Mouse (Mus musculus): Measurements from ENCODE around the gene Prickle4. TPM values are rescaled to one million over a fixed set of nuclear protein-coding genes. Genes with fewer than 3 reads are reported as not detected.

Gene Prickle4
- polyA plus RNA-seq, 1 experiment = 2.2 TPM

GRCm38 (mm10) chr17:47708972-47709371 is 14.4 kb upstream of the Prickle4 start:
- Histone ChIP-seq H3K4me3 (ENCODE audit: low read depth, low read length) (no peak overlapping the region), H3K9ac (ENCODE audit: low read depth, poor library complexity, severe bottlenecking) (no peak overlapping the region), H3K9me3 (replicated peaks; ENCODE audit: control insufficient read depth, insufficient read depth, low read length, poor library complexity, severe bottlenecking) (no peaks in the 10 kb centered on the region), H3K36me3 (ENCODE audit: control insufficient read depth, insufficient read depth, low read length, poor library complexity, severe bottlenecking) (no peaks in the 10 kb centered on the region), H3K4me1 (ENCODE audit: control insufficient read depth, insufficient read depth, low read length) (peaks cover 24% of the 10 kb centered on the region), H3K27ac (ENCODE audit: insufficient read depth, low read length) (no peak overlapping the region), H3K27me3 (ENCODE audit: control insufficient read depth, insufficient read depth, low read length, poor library complexity, severe bottlenecking) (no peaks in the 10 kb centered on the region)
- no peak for TF ChIP-seq POLR2A (IDR thresholded peaks at IDR 0.05; ENCODE audit: insufficient read depth, low read length)
- TF ChIP-seq EP300 (IDR thresholded peaks at IDR 0.05; ENCODE audit: insufficient read depth, low read depth, low read length) = peak; percentile 72
- TF ChIP-seq CTCF (IDR thresholded peaks at IDR 0.05; ENCODE audit: low read depth, low read length) = no peak

GRCm38 (mm10) chr17:47707961-47708360 is 13.4 kb upstream of the Prickle4 start:
- Histone ChIP-seq H3K36me3 (ENCODE audit: control insufficient read depth, insufficient read depth, low read length, poor library complexity, severe bottlenecking) (no peaks in the 10 kb centered on the region), H3K4me3 (ENCODE audit: low read depth, low read length) (no peak overlapping the region), H3K4me1 (ENCODE audit: control insufficient read depth, insufficient read depth, low read length) (peaks cover 24% of the 10 kb centered on the region), H3K9ac (ENCODE audit: low read depth, poor library complexity, severe bottlenecking) (no peak overlapping the region), H3K9me3 (replicated peaks; ENCODE audit: control insufficient read depth, insufficient read depth, low read length, poor library complexity, severe bottlenecking) (no peaks in the 10 kb centered on the region), H3K27me3 (ENCODE audit: control insufficient read depth, insufficient read depth, low read length, poor library complexity, severe bottlenecking) (no peaks in the 10 kb centered on the region), H3K27ac (ENCODE audit: insufficient read depth, low read length) (no peak overlapping the region)
- TF ChIP-seq EP300 (IDR thresholded peaks at IDR 0.05; ENCODE audit: insufficient read depth, low read depth, low read length) = no peak
- no peak for TF ChIP-seq CTCF (IDR thresholded peaks at IDR 0.05; ENCODE audit: low read depth, low read length)
- no peak for TF ChIP-seq POLR2A (IDR thresholded peaks at IDR 0.05; ENCODE audit: insufficient read depth, low read length)

- Histone ChIP-seq H3K9ac (ENCODE audit: low read depth, poor library complexity, severe bottlenecking) (no peak overlapping the region), H3K4me1 (ENCODE audit: control insufficient read depth, insufficient read depth, low read length) (peaks cover 16% of the 10 kb centered on the region), H3K36me3 (ENCODE audit: control insufficient read depth, insufficient read depth, low read length, poor library complexity, severe bottlenecking) (no peaks in the 10 kb centered on the region), H3K4me3 (ENCODE audit: low read depth, low read length) (no peak overlapping the region), H3K27ac (ENCODE audit: insufficient read depth, low read length) (no peak overlapping the region), H3K9me3 (replicated peaks; ENCODE audit: control insufficient read depth, insufficient read depth, low read length, poor library complexity, severe bottlenecking) (no peaks in the 10 kb centered on the region), H3K27me3 (ENCODE audit: control insufficient read depth, insufficient read depth, low read length, poor library complexity, severe bottlenecking) (no peaks in the 10 kb centered on the region)
- TF ChIP-seq EP300 (IDR thresholded peaks at IDR 0.05; ENCODE audit: insufficient read depth, low read depth, low read length) (no peak), CTCF (IDR thresholded peaks at IDR 0.05; ENCODE audit: low read depth, low read length) (no peak), POLR2A (IDR thresholded peaks at IDR 0.05; ENCODE audit: insufficient read depth, low read length) (no peak)
Observed at GRCm38 (mm10) chr17:47706196-47706595, 11.7 kb upstream of the Prickle4 start.

- peaks cover 7% of the 10 kb centered on the region for H3K4me1 ChIP-seq (ENCODE audit: control insufficient read depth, insufficient read depth, low read length)
Observed at GRCm38 (mm10) chr17:47704692-47705091, 10.2 kb upstream of the Prickle4 start.

GRCm38 (mm10) chr17:47703556-47703955 is 9.0 kb upstream of the Prickle4 start:
- peaks cover 4% of the 10 kb centered on the region for H3K4me1 ChIP-seq (ENCODE audit: control insufficient read depth, insufficient read depth, low read length)
- H3K27me3 ChIP-seq (ENCODE audit: control insufficient read depth, insufficient read depth, low read length, poor library complexity, severe bottlenecking) = no peaks in the 10 kb centered on the region
- no peaks in the 10 kb centered on the region for H3K9me3 ChIP-seq (replicated peaks; ENCODE audit: control insufficient read depth, insufficient read depth, low read length, poor library complexity, severe bottlenecking)
- H3K4me3 ChIP-seq (ENCODE audit: low read depth, low read length) = peak overlapping the region; percentile 67
- H3K9ac ChIP-seq (ENCODE audit: low read depth, poor library complexity, severe bottlenecking) = peak overlapping the region; percentile 86
- peak overlapping the region; percentile 67 for H3K27ac ChIP-seq (ENCODE audit: insufficient read depth, low read length)
- H3K36me3 ChIP-seq (ENCODE audit: control insufficient read depth, insufficient read depth, low read length, poor library complexity, severe bottlenecking) = no peaks in the 10 kb centered on the region
- TF ChIP-seq CTCF (IDR thresholded peaks at IDR 0.05; ENCODE audit: low read depth, low read length) (no peak), EP300 (IDR thresholded peaks at IDR 0.05; ENCODE audit: insufficient read depth, low read depth, low read length) (no peak), POLR2A (IDR thresholded peaks at IDR 0.05; ENCODE audit: insufficient read depth, low read length) (no peak)

More at GRCm38 (mm10) chr17:47704692-47705091, 10.2 kb upstream of the Prickle4 start:
- Histone ChIP-seq H3K27ac (ENCODE audit: insufficient read depth, low read length) (no peak overlapping the region), H3K36me3 (ENCODE audit: control insufficient read depth, insufficient read depth, low read length, poor library complexity, severe bottlenecking) (no peaks in the 10 kb centered on the region), H3K4me3 (ENCODE audit: low read depth, low read length) (no peak overlapping the region), H3K9me3 (replicated peaks; ENCODE audit: control insufficient read depth, insufficient read depth, low read length, poor library complexity, severe bottlenecking) (no peaks in the 10 kb centered on the region), H3K27me3 (ENCODE audit: control insufficient read depth, insufficient read depth, low read length, poor library complexity, severe bottlenecking) (no peaks in the 10 kb centered on the region), H3K9ac (ENCODE audit: low read depth, poor library complexity, severe bottlenecking) (peak overlapping the region; percentile 86)
- no peak for TF ChIP-seq POLR2A (IDR thresholded peaks at IDR 0.05; ENCODE audit: insufficient read depth, low read length)
- TF ChIP-seq CTCF (IDR thresholded peaks at IDR 0.05; ENCODE audit: low read depth, low read length) = peak; percentile 70

- peak overlapping the region; percentile 86 for H3K9ac ChIP-seq (ENCODE audit: low read depth, poor library complexity, severe bottlenecking)
Observed at GRCm38 (mm10) chr17:47702548-47703345, 8.2 kb upstream of the Prickle4 start.

More at GRCm38 (mm10) chr17:47702548-47703345, 8.2 kb upstream of the Prickle4 start:
- no peaks in the 10 kb centered on the region for H3K27me3 ChIP-seq (ENCODE audit: control insufficient read depth, insufficient read depth, low read length, poor library complexity, severe bottlenecking)
- peak overlapping the region; percentile 67 for H3K4me3 ChIP-seq (ENCODE audit: low read depth, low read length)
- H3K9me3 ChIP-seq (replicated peaks; ENCODE audit: control insufficient read depth, insufficient read depth, low read length, poor library complexity, severe bottlenecking) = no peaks in the 10 kb centered on the region
- TF ChIP-seq EP300 (IDR thresholded peaks at IDR 0.05; ENCODE audit: insufficient read depth, low read depth, low read length) = peak; percentile 92
- peak; percentile 17 for TF ChIP-seq POLR2A (IDR thresholded peaks at IDR 0.05; ENCODE audit: insufficient read depth, low read length)
- TF ChIP-seq CTCF (IDR thresholded peaks at IDR 0.05; ENCODE audit: low read depth, low read length) = no peak
- peaks cover 3% of the 10 kb centered on the region for H3K4me1 ChIP-seq (ENCODE audit: control insufficient read depth, insufficient read depth, low read length)
- H3K36me3 ChIP-seq (ENCODE audit: control insufficient read depth, insufficient read depth, low read length, poor library complexity, severe bottlenecking) = no peaks in the 10 kb centered on the region
- peak overlapping the region; percentile 72 for H3K27ac ChIP-seq (ENCODE audit: insufficient read depth, low read length)

Data from ES-Bruce4 (cell line).